Mouse (Mus musculus) bone marrow, adult 2 months (tissue): Measurements from ENCODE around the gene Lrch3. TPM values are rescaled to one million over a fixed set of nuclear protein-coding genes. Genes with fewer than 3 reads are reported as not detected.
A peak's percentile ranks its signal among the peaks of the same experiment; 100 is the strongest.
"Not testable (repeated sequence)": the region's sequence is repeated elsewhere in the genome, so short reads cannot be mapped to it uniquely, and the experiment has no call there.

ENCODE experiments used
- H3K27ac ChIP-seq: fragments of 200-500 bp; 2 replicates; pipeline ENCODE4 v1.5.1; 2012; ENCODE audit warnings: low read depth, mild to moderate bottlenecking, control low read depth, inconsistent platforms, low read length; ENCODE audit not compliant: control insufficient read depth, poor library complexity, insufficient read depth
- H3K4me1 ChIP-seq: fragments of 200-500 bp; 2 replicates; pipeline ENCODE4 v1.6.1; 2011; ENCODE audit warnings: low read length; ENCODE audit not compliant: control insufficient read depth, insufficient read depth
- H3K4me3 ChIP-seq: fragments of 200-500 bp; replicated peaks from 2 replicates; pipeline ENCODE3; 2011; ENCODE audit warnings: mild to moderate bottlenecking, low read depth, low read length, control low read depth; ENCODE audit not compliant: control insufficient read depth
- CTCF ChIP-seq: fragments of 200-500 bp; IDR thresholded peaks from 2 replicates; pipeline ENCODE4 v1.5.1; 2011; ENCODE audit warnings: low read length, control low read depth; ENCODE audit not compliant: control insufficient read depth, insufficient read depth
- POLR2A ChIP-seq: fragments of 200-500 bp; IDR thresholded peaks from 2 replicates; pipeline ENCODE4 v1.6.1; 2011; ENCODE audit warnings: low read depth, mild to moderate bottlenecking, control low read depth, low read length, borderline replicate concordance; ENCODE audit not compliant: control insufficient read depth
- WGBS: fragments of 180-500 bp; shearing (Covaris S2); methylation state at CpG from one replicate; pipeline ENCODE4 v1.1.7; 2018; 5-methylcytosine and 5-hydroxymethylcytosine counted together
- polyA plus RNA-seq: library from polyadenylated mRNA; stranded (reverse); fragments of >200 nt; gene quantifications from 2 replicates; pipeline ENCODE4 v1.2.4, GENCODE M21; 2011; ENCODE audit warnings: low replicate concordance; ENCODE audit not compliant: missing spikeins, insufficient read depth, insufficient read length

Gene Lrch3
- polyA plus RNA-seq = 6.2 and 13.0 TPM in 2 replicates

DNA sequence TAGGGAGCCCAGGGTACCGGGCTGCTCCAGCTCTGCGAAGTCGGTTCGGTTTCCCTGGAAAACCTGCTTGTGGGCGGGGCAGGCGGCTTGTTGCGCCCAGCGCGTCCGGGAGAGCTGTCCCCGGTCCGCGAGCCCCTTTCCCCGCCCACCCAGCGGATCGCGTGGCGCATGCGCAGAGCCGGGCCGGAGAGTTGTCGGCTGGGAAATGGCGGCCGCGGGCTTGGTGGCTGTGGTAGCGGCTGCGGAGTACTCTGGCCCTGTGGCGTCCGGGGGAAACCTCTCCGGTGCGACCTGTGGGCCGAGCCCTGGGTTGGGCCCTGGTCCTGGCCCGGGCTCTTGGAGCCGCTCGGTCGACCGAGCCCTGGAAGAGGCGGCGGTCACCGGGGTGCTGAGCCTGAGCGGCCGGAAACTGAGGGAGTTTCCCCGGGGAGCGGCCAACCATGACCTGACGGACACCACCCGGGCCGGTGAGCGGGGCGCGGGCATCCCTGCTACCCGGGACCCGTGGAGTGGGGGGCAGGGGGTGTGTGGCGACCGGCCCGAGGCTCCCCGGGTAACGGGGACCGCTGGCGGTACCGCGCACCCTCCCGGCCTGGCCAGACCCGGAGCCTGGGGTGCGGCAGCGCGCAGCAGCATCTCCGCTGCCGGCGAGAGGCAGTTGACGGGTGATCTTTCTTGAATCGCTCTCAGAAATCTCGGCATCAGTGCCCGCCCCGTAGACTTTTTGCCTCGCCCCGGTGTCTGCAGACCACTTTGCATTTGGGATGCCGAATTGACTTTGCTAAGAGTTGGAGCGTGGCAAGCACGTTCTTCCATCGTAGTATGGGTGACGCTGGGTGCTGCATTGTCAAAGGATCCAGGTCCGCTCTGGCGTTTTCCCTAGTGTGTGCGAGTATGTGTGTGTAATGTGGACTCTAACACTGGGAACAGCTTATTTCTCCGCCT lies at the start of gene Lrch3:
Gene Lrch3, plus strand, starts transcription at position 164 of the 945 bp plus-strand sequence.
- Histone ChIP-seq H3K4me1 (peaks cover 2% of the 10 kb centered on the region; the same call in 1 of the 2 replicates), H3K4me3 (peak within 1 kb of the TSS; percentile 94), H3K27ac (peak within 1 kb of the TSS; percentile 93)
- WGBS = under 1% methylated on average over 85 of the region's 85 CpGs
- no peak for TF ChIP-seq CTCF
- peak; percentile 91; the same call in 1 of the 2 replicates for TF ChIP-seq POLR2A

GRCm38 (mm10) chr16:32865401-32865800 lies 48.5 kb upstream of the Lrch3 start:
- TF ChIP-seq POLR2A = no peak
- no peak for TF ChIP-seq CTCF
- Histone ChIP-seq H3K4me3 (no peak overlapping the region), H3K4me1 (peaks cover 2% of the 10 kb centered on the region; the same call in 1 of the 2 replicates), H3K27ac (no peak overlapping the region)
- WGBS = 74% methylated on average over 4 of the region's 4 CpGs

- Histone ChIP-seq H3K4me1 (peaks cover 2% of the 10 kb centered on the region; the same call in 1 of the 2 replicates), H3K4me3 (peak overlapping the region; percentile 54), H3K27ac (peak overlapping the region; percentile 65; the same call in 1 of the 2 replicates)
- TF ChIP-seq POLR2A = no peak
- no peak for TF ChIP-seq CTCF
- WGBS = 37% methylated on average over 5 of the region's 5 CpGs
Observed at GRCm38 (mm10) chr16:32866713-32867112, 47.2 kb upstream of the Lrch3 start.

DNA sequence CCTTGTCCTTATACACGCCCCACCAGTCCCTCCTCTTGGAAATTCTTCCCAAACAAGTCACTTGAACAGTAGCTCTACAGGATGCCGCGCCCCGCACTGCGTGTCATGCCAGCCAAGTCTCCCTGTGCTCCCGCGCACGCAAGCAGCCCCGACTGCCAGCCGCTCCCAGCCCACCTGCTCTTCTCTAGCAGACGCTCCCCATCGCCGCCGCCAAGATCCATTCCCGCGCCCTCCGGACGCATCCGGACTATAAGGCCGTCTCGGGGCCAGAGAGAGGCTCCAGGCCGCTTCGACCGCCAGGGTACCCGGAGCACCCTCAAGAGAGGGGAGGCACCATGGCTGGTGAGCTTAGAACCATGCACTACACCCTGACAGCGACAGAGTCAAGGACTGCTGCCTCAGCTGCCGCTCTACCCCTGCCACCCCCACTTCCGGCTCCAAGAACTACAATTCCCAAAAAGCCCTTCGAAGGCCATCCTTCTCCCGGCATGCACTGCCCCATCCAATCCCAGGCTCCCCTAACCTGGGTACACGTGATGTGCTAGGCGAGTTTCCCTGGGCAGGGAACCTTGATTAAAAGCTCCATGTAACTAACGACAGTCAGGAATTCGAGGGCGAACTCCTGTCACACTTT lies 45.9 kb upstream of the Lrch3 start:
- no peak for TF ChIP-seq CTCF
- 0 out of 2 replicates have a peak, but pooled peaks have one; percentile 51 for TF ChIP-seq POLR2A
- peaks cover 2% of the 10 kb centered on the region; the same call in 1 of the 2 replicates for H3K4me1 ChIP-seq
- peak overlapping the region; percentile 70 for H3K27ac ChIP-seq

DNA sequence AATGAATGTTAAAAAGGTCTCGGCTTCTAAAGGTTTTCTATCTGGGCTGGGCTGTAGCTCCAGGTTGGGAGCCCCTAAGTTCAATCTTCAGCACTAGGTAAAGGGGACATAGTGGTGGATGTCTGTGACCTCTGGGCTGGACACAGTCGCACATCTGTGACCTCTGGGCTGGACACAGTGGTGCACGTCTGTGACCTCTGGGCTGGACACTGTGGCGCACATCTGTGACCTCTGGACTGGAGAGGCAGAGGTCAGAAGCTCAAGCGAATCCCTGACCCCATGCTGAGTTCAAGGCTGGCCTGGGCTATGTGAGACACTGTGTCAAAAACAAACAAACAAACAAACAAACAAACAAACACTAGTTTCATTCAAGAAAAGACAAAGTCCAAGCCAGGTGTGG lies 43.7 kb upstream of the Lrch3 start:
- Histone ChIP-seq H3K27ac (no peak overlapping the region), H3K4me3 (no peak overlapping the region), H3K4me1 (peaks cover 2% of the 10 kb centered on the region; the same call in 1 of the 2 replicates)
- TF ChIP-seq POLR2A = no peak
- TF ChIP-seq CTCF = no peak
- WGBS = 77% methylated on average over 5 of the region's 5 CpGs

More for the DNA sequence above, 45.9 kb upstream of the Lrch3 start:
- H3K4me3 ChIP-seq = peak overlapping the region; percentile 68
- WGBS = under 1% methylated on average over 35 of the region's 35 CpGs

GRCm38 (mm10) chr16:32873366-32873765 lies 40.5 kb upstream of the Lrch3 start:
- H3K4me3 ChIP-seq = no peak overlapping the region
- 39% methylated on average over 3 of the region's 3 CpGs for WGBS
- no peak overlapping the region for H3K27ac ChIP-seq
- TF ChIP-seq CTCF (no peak), POLR2A (no peak)
- H3K4me1 ChIP-seq = no peaks in the 10 kb centered on the region; the same call in 1 of the 2 replicates

DNA sequence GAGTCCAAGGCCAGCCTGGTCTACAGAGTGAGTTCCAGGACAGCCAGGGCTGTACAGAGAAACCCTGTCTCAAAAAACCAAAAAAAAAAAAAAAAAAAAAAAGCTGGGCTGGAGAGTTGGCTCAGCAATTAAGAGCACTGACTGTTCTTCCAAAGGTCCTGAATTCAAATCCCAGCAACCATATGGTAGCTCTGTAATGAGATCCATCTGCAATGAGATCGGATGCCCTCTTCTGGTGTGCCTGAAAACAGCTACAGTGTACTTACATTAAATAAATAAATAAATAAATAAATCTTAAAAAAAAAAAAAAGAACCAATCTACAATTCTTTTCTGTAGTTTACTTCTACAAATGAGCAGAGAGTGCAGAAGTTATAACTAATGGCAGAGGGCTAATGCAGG lies 38.6 kb upstream of the Lrch3 start:
- H3K4me3 ChIP-seq, H3K4me1 ChIP-seq, H3K27ac ChIP-seq: not testable (repeated sequence)
- WGBS = 68% methylated on average over 1 of the region's 1 CpGs

GRCm38 (mm10) chr16:32875847-32876246 lies 38.1 kb upstream of the Lrch3 start:
- WGBS = 85% methylated on average over 3 of the region's 3 CpGs
- Histone ChIP-seq H3K27ac (no peak overlapping the region), H3K4me1 (no peaks in the 10 kb centered on the region; the same call in 1 of the 2 replicates), H3K4me3 (no peak overlapping the region)
- TF ChIP-seq CTCF = no peak
- TF ChIP-seq POLR2A = no peak
